Mouse (Mus musculus) ovary, postnatal 14 days (tissue): ENCODE measurements around the gene Pou3f1.

Source experiments
- DNase-seq: peaks from one replicate; pipeline ENCODE4 v3.0.0; 2022; ENCODE audit warnings: low spot score

Pou3f1 gene

GRCm38 (mm10) chr4:124657781-124658180 lies 1.2 kb downstream of the Pou3f1 start:
- DNase-seq: no peak

DNA sequence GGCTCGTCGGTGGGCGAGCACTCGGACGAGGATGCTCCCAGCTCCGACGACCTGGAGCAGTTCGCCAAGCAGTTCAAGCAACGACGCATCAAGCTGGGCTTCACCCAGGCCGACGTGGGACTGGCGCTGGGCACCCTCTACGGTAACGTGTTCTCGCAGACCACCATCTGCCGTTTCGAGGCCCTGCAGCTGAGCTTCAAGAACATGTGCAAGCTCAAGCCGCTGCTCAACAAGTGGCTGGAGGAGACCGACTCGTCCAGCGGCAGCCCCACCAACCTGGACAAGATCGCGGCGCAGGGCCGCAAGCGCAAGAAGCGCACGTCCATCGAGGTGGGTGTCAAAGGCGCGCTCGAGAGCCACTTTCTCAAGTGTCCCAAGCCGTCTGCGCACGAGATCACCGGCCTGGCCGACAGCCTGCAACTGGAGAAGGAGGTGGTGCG lies 1.8 kb downstream of the Pou3f1 start:
- DNase-seq: no peak

DNA sequence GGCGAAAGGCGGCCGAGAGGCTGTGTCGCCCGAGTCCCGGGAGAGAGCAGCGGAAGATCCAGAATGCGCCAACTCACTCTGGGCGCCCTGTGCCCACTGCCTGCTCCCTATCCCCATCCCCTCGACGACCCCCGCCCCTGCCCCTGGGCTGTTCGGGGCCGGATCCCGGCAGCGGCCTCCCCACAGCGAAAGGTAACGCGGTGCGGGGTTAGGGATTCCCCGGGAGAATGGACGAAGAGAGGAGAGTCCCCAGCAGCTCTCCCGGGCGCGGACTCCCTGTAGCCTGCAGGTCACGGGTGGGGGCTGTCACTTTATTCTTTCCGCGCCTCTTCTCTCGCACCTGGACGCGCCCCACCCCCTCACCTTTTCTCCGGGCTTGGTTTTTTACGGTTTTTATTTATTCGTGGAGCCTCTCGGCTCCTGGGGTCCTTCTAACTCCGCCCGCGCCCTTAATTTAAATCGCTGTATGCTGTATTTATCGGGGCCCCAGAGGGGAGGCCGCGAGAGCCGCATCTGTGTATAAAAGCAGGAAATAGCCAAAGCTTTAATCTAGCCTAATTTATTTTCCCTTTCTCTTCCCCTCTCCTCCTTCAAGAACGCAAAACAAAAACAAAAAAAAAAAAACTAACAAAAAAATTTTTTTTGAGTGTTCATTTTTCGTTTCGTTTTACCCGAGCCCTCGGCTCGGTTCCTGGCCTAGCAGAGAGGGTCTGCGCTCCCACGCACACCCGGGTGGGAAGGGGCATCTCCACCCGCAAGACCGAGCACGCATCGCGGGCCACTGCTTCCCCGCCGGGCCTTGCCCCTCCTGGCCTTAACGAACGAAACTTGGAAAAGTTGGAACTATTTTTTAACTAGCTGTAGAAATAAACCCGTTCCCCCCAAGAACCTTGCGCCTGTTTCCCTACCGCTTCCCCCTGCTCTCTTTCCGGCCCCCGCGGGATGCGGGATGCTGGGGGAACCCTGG lies 2.9 kb downstream of the Pou3f1 start:
- DNase-seq: peak; percentile 4

DNA sequence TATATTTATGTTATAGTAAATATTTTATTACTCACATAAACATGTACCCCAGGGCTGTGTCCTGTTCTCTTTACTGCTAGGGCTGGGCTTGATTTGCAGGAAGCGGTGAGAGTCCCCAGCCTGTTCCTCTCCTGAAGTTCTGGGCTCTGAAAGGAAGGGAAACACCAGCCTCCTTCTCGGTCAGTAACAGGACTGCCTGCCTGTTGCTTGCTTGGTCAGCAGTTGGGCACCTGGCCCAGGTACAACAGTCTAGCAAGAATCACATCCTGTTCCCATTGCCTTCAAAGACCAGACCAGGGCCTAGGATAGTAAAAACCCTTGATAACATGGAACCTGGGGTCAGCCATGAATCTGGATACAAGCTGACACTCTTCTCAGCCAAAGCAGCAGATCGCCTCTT lies 4.0 kb downstream of the Pou3f1 start:
- no peak for DNase-seq

- DNase-seq: no peak
These were observed 6.4 kb downstream of the Pou3f1 start for GRCm38 (mm10) chr4:124663034-124663433.

GRCm38 (mm10) chr4:124664185-124664584 lies 7.6 kb downstream of the Pou3f1 start:
- DNase-seq: no peak

DNA sequence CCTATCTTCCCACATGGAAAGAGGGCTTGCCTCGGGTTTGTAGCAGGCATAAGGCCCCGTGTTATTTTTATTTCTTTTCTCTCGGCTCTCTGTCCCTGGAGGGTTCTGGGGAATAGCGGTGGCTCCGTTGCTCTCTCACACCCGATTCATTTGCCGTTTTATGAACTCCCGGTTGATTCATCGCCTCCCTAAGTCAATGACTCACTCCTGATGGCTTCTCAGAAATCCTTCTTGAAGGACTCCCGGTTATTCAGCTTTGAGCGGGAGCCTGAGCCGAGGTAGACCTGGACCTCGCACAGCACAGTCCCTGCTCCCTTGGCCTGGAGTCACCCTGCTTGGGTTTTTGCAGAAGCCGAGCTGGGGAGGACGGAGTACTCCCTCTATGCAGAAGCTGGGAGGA lies 8.0 kb downstream of the Pou3f1 start:
- no peak for DNase-seq

DNA sequence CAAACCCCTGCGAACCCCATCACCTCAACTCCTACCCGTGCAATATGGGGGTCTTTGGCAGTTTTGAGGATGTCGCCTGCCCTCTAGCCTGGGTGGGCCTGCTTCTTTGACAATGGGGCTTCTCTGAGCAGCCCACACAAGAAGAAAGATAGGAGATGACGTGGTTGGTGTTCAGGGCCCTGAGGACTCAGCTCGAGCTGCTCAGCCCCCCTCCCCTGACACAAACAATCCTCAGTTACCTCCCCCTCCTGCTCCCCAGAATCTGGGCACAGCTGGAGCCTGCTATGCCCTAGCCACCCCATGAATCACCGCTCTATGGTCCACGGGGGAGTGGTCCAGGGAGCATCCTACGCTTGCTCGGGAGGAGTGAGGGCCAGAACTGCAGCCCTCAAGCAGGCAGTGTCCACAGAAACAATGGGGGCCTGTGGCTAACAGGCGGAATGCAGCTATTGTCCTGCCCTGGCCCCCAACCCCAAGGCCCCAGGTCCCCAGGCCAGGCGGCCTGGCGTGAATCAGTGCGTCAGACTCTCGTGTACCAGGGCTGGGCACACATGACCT lies 10.9 kb downstream of the Pou3f1 start:
- DNase-seq: no peak

DNA sequence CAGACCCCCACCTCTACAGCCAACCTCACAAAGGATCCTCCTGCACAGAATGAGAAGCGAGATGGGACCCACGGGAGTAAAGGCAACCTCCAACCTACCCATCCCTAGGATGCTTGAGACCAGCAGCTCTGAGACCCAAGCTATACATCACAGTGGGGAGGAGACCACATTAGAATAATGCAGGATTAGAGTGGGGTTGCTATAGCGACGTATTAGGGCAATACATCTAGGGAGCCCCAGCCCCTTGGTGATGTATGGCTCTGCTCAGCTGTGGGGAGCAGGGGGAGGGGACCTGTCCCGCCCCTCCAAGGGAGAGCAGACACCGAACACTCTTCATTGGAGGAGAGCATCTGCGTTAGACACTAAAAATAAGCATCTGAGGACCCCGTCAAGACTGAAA lies 11.5 kb downstream of the Pou3f1 start:
- DNase-seq: no peak

GRCm38 (mm10) chr4:124670232-124670631 lies 13.6 kb downstream of the Pou3f1 start:
- DNase-seq: no peak

DNA sequence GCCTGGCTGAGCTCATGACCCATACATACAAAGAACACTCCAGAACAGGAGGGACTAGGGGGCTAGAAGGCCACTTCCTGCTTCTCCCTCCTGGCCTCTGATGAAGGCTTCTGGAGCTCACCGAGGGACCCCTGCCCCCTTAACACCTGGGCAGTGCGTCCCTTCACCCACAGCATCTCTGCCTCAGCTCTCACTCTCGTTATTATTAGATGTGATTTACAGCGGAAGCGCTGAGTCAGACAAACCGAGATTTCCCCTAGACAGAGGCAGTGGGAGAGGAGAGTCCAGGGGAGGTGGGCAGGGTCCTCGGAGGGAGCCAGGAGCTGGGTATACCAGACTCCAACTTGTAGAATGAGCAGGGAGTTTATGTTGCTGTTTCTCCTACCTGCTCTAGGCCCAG lies 15.0 kb downstream of the Pou3f1 start:
- no peak for DNase-seq

- no peak for DNase-seq
These were observed 16.0 kb downstream of the Pou3f1 start for GRCm38 (mm10) chr4:124672347-124673320.

- no peak for DNase-seq
These were observed 17.9 kb downstream of the Pou3f1 start for GRCm38 (mm10) chr4:124674334-124675032.

DNA sequence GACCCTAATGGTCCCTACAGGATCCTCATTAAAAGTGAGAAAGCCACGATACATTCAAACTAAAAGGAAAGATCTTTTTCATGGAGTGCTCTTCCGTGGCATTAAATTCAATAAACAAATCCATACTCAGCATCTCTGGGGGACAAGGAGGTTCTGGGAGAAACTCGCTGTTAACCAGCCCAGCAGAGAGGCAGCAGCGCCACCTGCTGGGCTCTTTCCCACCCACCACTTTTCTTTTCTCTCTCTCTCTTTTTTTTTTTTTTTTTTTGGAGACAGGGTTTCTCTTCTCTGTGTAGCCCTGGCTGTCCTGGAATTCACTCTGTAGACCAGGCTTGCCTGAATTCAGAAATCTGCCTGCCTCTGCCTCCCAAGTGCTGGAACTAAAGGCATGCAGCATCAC lies 18.4 kb downstream of the Pou3f1 start:
- DNase-seq: peak; percentile 50

DNA sequence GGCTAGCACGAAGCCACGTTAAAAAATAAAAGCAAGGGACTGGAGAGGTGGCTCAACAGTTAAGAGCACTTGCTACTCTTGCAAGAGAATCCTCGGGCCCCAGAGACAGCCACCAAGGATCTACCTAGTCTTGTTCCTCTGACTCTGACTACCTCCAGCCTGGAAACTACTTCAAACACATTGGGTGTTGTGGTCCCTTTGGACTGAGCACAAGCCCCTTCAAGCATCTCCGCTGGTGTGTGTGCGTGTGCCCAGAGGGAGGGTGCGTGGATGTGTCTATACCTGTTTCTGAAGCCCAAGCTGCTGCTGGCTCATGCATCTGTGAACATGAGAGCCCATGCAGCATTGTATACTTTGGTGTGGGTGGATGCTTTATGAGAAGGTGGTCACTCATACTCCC lies 19.4 kb downstream of the Pou3f1 start:
- no peak for DNase-seq

DNA sequence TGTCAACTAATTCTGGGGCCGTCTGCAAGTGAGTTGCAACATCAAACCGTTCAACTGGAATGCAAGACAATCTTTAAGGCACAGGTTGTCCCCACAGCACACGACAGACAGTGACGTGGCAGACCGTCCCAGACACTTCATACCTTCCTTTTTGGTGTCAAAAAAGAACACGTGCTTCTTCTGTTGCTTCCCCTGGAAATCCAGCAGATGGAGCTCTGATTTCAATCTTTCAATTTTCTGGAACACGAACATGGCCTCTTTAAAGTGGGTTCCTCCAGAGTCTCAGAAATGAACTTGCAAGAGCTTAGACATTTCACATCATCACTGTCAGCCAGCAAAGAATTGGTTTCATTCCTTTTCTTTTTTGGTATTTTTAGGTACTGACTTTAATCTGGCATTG lies 25.7 kb downstream of the Pou3f1 start:
- no peak for DNase-seq

DNA sequence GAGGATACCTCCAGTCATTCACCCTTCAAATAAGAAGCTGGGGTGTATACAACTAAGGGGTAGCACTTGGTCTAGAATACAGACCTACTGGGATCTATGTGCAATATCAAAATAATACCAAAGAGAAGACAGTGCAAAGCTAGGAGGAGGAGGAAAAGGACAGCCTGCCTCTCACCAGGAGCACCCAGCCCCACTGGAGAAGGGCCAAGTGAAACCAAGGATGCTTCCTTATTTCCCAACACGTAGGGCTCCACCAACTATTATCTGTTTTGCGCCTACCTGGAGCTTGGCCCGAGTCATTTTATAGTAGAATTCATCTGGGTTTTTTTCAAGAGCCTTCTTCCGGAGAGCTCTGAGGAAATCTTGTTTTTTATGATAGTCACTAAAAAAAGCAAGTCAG lies 26.9 kb downstream of the Pou3f1 start:
- no peak for DNase-seq

- DNase-seq: no peak
These were observed 28.4 kb downstream of the Pou3f1 start for GRCm38 (mm10) chr4:124685004-124685403.

GRCm38 (mm10) chr4:124685453-124685852 lies 28.8 kb downstream of the Pou3f1 start:
- DNase-seq: no peak

GRCm38 (mm10) chr4:124685897-124686402 lies 29.3 kb downstream of the Pou3f1 start:
- DNase-seq: no peak

DNA sequence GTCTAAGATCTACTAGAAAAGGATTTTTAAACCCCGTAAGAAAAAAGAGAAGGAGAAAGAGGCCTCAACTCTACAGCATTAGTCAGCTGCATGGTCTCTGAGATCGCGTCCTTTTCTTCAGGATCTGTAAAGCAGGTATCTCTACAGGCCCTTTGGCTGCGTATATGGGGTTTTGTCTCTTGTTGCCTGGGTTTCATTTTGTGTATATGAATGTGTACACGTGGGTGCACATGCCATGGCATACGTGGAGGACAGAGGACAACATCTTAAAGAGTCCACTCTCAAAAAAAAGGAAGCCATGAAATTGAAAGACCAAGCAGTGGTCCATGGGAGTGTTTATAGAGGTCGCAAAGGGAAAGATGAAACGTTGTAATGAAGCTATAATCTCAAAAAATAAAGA lies 34.8 kb downstream of the Pou3f1 start:
- DNase-seq: no peak
